Mouse (Mus musculus): ENCODE data around the gene Ccdc30.

GRCm38 (mm10) chr4:119421921-119422293, 6.6 kb upstream of the Ccdc30 start:
- no peak for TF ChIP-seq CTCF (IDR thresholded peaks at IDR 0.05; ENCODE audit: control insufficient read depth, insufficient read depth, low read length)
- no peak for TF ChIP-seq POLR2A (IDR thresholded peaks at IDR 0.05; ENCODE audit: borderline replicate concordance, control insufficient read depth, low read depth, low read length)

Measured in bone marrow, adult 2 months (tissue).